Mouse (Mus musculus) left cerebral cortex, postnatal 25 days (tissue): ENCODE measurements around the gene Tlk1. TPM values are rescaled to one million over a fixed set of nuclear protein-coding genes. Genes with fewer than 3 reads are reported as not detected.

Source experiments
- DNase-seq, 2 experiments: peaks; one replicate each; pipeline ENCODE4 v3.0.0; 2022; ENCODE audit warnings: low spot score in 2 of 2, mixed read lengths in 1 of 2
- intact Hi-C: fragments of 180-260 bp; cut with DNase I; formaldehyde crosslinking; loops from one replicate; pipeline ENCODE4 v1.15.1; 2025
- total RNA-seq, 2 experiments: library from RNA; stranded (reverse); gene quantifications; 2 replicates each; pipeline ENCODE4 v1.2.3; 2021

Gene Tlk1
- total RNA-seq, result 10 to 100 TPM; 88.5 to 98.9 TPM

- intact Hi-C loops, result loop anchor here (2.0 to 5.0 kb wide), 5 partner anchors 47 to 212 kb away; no protein-coding TSS in a partner anchor
Observed at GRCm38 (mm10) chr2:70825371-70826051, at the start of gene Tlk1. TSS of gene Tlk1 (minus strand) at chr2:70825728.

GRCm38 (mm10) chr2:70875129-70875528 lies 49.6 kb upstream of the Tlk1 start:
- DNase-seq, result no peak
- intact Hi-C loops, result no loop called here

More at GRCm38 (mm10) chr2:70825371-70826051, at the start of gene Tlk1:
- DNase-seq, result peak; percentile 65 to 74

GRCm38 (mm10) chr2:70873168-70873567 lies 47.6 kb upstream of the Tlk1 start:
- no peak for DNase-seq
- intact Hi-C loops, result no loop called here

DNA sequence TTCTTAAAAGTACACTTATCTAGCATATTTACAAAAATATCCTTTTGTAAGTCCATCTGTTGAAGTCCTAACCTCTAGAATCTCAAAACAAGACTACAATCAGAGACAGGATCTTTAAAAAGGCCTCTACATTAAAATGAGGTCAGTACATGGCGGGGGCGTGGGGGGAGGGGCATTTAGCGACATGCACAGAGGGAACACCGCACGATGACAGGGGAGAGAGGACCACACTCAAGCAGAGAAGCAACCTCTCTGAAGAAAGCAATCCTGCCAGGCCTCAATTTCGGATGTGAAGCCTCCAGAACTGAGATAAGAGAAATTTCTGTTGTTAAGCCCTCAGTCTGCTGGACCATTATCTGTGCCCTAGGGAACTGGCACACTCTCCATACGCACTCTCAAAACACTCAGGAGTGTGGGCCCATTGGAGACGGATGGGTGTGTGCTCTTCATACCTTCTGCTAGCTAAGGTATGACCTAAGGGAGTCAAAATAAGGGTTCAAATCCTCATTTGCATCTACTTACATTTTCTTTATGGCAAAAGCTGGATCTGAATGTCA lies 46.0 kb upstream of the Tlk1 start:
- intact Hi-C loops, result no loop called here
- no peak for DNase-seq

DNA sequence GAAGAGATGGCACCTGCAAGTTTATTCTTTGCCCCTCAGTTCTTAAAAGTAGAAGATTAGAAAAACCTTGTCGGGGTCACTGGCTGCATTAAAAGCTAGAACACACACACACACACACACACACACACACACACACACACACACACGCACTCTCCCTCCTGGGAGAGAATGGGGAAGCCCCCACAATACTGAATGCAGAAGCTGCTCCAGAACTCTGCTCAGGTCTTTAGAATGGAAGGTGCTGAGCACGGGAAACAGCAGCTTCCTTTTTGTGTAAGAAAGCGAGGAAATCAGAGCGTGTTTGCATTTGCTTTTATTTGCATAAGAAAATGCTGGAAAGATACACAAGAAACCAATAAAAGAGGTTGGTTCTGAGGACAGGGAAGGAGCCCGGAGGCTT lies 45.3 kb upstream of the Tlk1 start:
- intact Hi-C loops, result no loop called here
- DNase-seq, result no peak

- intact Hi-C loops, result no loop called here
Observed at GRCm38 (mm10) chr2:70869116-70869515, 43.6 kb upstream of the Tlk1 start.

GRCm38 (mm10) chr2:70867231-70867630 lies 41.7 kb upstream of the Tlk1 start:
- peak in 1 of 2 experiments; percentile 32 for DNase-seq

More at GRCm38 (mm10) chr2:70869116-70869515, 43.6 kb upstream of the Tlk1 start:
- no peak for DNase-seq

GRCm38 (mm10) chr2:70862881-70863280 lies 37.4 kb upstream of the Tlk1 start:
- intact Hi-C loops, result no loop called here
- DNase-seq, result no peak

More at GRCm38 (mm10) chr2:70867231-70867630, 41.7 kb upstream of the Tlk1 start:
- intact Hi-C loops, result no loop called here

- intact Hi-C loops, result no loop called here
- DNase-seq, result no peak
Observed at GRCm38 (mm10) chr2:70859740-70860139, 34.2 kb upstream of the Tlk1 start.

GRCm38 (mm10) chr2:70856971-70857370 lies 31.4 kb upstream of the Tlk1 start:
- intact Hi-C loops, result no loop called here
- DNase-seq, result no peak

GRCm38 (mm10) chr2:70854231-70854888 lies 28.8 kb upstream of the Tlk1 start:
- no peak for DNase-seq
- intact Hi-C loops, result loop anchor here (5.0 kb wide), 1 partner anchor 33 kb away; no protein-coding TSS in a partner anchor

DNA sequence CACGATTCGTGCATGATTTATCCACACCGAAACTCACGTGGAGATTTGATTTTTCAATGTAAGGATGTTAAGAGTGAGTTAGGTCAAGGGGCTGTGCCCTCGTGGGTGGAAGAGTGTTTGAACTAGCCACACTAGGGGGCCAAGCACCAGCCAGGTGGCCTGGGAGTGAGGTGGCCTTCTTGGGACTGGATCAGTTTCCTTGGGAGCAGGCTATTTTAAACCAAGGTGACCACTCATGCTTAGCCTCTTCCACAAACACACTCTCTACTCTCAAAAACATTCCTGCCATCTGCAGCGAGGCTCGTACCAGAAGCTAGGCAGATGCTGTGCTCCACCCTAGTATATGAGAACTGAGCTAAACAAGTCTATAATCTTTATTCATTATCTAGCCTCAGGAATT lies 27.8 kb upstream of the Tlk1 start:
- intact Hi-C loops, result loop anchor here (2.0 to 5.0 kb wide), 2 partner anchors 34 to 105 kb away; no protein-coding TSS in a partner anchor

GRCm38 (mm10) chr2:70852796-70853221 lies 27.3 kb upstream of the Tlk1 start:
- peak; percentile 46 to 91 for DNase-seq
- intact Hi-C loops, result loop anchor here (2.0 to 5.0 kb wide), 2 partner anchors 34 to 106 kb away; no protein-coding TSS in a partner anchor

More for the DNA sequence above, 27.8 kb upstream of the Tlk1 start:
- peak in 1 of 2 experiments; percentile 45 for DNase-seq

DNA sequence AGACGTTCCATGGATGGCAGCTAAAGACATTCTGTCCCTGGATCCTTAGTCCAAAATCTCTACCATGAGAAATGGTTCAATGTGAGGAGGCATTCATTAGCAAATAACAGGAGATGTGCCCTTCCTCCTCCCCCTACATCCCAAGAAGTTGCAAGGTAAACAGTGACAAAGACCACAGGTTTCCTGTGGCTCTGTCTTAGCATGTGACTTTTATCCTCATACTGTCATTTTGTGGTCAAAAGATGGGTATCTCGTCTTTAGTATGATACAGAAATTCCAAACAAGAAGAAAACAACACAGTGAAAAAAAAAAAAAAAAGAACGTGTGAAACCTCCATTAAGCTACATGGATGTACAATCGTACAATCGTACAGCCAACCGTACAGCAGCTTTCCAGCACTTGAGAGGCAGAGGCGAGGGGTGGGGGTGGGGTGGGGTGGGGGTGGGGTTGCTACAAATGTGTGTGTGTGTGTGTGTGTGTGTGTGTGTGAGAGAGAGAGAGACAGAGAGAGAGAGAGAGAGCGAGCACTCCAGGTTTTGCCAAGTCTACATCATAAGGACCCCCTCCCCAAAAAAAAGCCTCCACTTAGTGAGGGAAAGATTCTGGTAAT lies 26.8 kb upstream of the Tlk1 start:
- no peak for DNase-seq
- intact Hi-C loops, result loop anchor here (2.0 to 5.0 kb wide), 2 partner anchors 35 to 107 kb away; no protein-coding TSS in a partner anchor

DNA sequence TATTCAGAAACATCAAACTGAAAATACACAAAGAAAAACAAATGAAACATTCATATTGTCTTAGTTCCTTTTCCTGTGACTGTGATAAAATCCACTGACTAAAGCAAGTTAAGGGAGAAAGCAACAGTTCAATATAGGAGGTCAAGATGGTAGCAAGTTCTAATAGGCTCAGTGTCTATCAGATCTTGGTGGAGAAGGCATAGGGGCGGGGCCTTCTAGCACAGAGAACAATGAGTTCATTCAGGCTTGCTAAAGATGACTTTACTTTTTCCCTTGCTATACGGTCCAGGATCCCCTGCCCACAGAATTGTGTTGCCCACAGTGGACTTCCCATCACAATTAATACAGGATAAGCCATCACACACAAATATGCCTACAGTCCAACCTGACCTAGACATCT lies 20.3 kb upstream of the Tlk1 start:
- DNase-seq, result no peak
- intact Hi-C loops, result no loop called here

DNA sequence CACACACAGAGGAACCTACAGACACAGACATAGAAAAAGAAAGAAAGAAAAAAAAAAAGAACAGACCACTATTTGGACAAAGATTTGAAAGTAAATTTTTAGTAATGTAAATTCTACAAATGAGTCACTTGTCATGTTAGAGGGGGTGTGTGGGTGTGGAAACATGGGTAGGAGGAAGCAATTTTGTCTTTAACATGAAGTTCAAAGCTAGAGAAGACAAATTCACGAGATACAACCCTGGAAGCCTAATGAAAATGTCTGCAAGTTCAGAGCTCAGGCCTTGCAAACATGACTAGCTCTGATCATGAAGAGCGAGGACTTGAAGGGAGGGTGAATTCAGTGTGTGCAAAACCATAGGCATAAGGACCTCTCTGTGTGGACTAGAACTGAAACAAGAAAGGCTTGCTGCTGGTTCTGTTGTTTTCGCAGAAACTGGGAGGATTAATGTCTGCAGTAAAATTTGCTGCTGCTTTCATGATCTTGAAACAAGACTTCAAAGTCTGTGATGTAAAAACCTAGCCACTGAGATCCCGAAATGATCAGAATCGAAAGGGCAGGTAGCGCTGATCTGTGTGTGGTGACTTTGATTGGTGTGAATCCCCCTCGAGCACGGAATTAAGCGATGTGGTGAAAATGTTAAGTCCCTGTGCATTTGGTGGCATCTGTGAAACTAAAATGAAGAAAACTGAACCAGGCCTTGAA lies 19.3 kb upstream of the Tlk1 start:
- intact Hi-C loops, result no loop called here
- peak in 1 of 2 experiments; percentile 70 for DNase-seq

DNA sequence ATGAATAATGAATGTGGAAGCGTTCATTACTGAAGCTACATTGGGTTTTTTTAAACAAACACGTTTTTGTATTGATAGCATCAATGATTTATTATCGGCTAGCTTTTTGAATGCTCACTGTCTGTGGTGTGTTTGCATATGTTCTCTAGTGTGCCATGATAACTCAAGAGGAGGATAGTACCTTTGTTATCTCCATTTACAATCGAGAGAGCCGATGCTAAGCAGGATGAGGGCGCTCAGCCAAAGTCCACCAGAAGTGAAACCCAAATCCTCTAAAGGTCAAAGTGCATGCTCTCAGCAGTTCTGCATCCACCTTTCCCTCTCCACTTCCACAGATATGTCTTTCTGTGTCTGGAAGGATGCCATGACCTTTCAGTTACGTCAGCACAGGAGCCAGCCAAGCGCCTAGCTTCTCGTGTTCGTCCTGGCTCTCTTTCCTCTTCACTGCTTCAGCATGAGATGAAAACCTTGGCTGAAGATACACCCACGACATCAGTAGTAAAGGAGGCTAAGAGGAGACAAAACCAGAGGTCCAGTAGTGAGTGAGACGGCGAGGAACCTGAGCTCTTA lies 16.6 kb upstream of the Tlk1 start:
- no peak for DNase-seq
- intact Hi-C loops, result no loop called here

- no peak for DNase-seq
- intact Hi-C loops, result no loop called here
Observed at GRCm38 (mm10) chr2:70838536-70839216, 13.1 kb upstream of the Tlk1 start.

- no peak for DNase-seq
- intact Hi-C loops, result no loop called here
Observed at GRCm38 (mm10) chr2:70836306-70836651, 10.8 kb upstream of the Tlk1 start.
